Mouse (Mus musculus): ENCODE results near the gene Nphs1.

Nphs1 gene

DNA sequence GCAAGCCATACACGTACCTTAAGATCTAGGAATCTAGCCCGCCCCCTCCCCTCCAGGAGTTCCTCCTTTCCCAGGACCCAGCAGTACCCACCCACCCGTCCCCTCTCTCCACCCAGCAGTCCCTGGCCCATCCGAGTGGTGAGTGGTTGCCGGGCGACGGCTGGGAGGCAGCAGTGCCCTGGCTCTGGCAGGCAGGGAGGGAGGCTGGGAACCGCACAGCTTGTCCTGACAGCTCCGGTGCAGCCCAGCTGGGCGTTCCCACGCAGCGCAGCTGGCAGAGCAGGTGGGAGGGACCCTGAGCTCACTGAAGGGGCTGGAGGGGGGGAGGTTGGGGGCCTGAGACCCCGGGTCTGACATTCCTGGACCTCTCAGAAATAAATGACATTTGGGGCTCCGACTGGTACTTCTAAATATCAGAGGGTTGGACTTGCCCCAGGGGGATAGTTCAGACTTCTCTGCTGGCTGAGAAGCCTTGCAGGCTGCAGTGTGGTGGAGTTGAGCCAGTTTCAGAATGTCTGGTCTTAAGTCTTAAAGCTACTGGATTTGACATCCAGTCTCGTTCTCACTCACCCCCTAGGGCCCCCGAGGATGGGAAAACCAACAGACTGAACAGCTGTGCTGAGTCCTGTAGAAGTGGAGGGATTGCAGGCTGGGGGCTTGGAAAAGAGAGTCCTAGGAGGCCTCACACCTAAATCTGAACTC, at the start of gene Nphs1, which contains the start of gene Kirrel2:
TSS of gene Nphs1 (plus strand) at position 687 of the 702 bp plus-strand sequence.
TSS of gene Kirrel2 (minus strand) at position 62 of the 702 bp plus-strand sequence.
- DNase-seq (ENCODE audit: extremely low spot score, low read depth, low spot score) = no peak

DNA sequence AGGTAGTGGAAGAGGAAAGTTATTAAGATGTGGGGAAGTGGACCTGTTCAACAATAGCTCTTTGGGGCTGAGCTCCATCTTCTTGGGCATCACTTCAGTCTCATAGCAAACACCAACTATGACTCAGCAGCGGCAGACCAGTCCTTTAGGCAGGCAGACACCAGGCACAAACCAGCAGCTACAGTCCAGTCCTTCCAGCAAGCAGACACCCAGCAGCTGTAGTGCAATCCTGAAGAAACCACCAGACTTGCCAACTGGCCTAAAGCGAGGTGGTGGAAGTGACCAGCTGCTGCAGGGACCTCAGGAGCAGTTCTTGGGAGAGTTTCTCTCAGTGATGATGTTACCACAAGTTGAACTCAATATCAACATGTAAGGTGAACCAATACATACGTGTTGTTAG, 49.5 kb upstream of the Nphs1 start:
- DNase-seq (ENCODE audit: extremely low spot score, low read depth, low spot score) = no peak

DNA sequence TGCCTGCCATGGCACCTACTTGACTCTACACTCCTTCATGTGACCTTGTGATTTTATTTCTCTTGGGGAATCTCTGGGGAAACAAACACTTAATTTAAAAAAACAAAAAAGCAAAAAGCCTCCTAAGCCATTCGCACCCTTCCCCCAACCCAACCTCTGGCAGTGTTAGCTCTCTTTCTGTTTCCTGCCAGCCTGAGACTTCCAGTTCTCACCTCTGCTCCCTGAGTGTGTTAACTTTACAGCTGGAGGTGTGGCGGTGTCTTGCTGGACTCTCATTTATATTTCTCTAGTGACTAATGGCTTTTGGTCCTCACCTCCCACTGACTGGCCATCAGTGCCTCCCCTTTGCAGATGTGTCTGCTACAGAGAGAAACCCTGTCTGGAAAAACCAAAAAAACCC, 48.3 kb upstream of the Nphs1 start:
- no peak for DNase-seq (ENCODE audit: extremely low spot score, low read depth, low spot score)

DNA sequence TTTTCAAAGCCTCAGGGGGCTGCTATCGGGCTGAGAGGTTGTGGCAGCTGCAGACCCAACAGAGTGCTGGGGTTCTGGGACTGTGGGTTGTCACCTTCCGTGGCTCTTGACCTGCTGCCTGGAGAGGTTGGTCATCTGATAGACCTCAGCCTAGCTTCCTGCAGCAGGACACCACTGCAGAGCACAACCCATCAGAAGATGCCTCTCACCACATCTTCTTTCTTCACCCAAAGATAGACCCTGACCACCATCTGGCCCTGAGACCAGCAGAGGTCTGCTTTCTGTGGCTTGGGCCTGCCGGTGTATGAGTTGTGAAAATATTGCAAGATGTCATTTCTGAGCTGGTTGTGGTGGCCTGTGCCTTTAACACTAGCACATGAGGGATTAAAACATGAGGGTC, 47.1 kb upstream of the Nphs1 start:
- no peak for DNase-seq (ENCODE audit: extremely low spot score, low read depth, low spot score)

DNA sequence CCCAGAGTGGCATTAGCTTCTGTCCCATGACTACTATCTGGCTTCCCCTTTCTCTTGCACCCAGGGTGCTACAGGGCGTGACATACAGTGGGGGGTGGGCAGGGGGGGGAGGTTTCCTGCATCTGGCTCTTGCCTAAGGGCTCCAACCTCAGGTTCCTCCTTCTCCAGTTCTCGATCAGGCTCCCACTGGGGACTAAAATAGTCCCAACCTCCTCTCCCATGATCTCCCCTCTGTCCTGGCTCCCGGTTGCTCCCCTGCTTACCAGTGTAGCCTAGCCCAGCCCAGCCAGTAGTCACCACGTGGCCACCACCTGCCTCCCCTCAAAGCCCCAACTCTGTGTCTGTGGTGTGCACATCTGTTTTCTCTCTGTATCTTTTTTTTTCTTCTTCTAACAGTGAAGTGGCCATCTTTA, 45.4 kb upstream of the Nphs1 start:
- DNase-seq (ENCODE audit: extremely low spot score, low read depth, low spot score) = no peak

DNA sequence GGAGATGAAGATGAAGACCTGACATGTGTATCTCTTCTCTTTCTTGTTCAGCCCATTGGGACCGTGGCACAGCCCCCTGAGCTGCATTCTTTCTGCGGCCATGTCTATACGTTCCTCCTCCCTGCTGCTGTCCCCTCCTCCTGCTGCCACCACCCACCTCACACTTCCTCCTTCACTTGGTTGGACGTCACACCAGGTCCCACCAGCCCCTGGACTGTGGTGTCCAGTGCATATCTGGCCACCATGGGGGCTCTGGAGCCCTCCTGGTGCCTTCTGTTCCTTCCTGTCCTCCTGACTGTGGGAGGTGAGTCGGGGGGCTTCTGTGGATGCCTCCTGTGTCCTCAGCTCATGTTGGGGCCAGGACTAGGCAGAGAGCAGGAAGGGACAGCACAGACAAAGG, 44.5 kb upstream of the Nphs1 start, which contains the start of gene Tyrobp:
TSS of gene Tyrobp (plus strand) at position 165 of the 400 bp plus-strand sequence.
- DNase-seq (ENCODE audit: extremely low spot score, low read depth, low spot score) = no peak

DNA sequence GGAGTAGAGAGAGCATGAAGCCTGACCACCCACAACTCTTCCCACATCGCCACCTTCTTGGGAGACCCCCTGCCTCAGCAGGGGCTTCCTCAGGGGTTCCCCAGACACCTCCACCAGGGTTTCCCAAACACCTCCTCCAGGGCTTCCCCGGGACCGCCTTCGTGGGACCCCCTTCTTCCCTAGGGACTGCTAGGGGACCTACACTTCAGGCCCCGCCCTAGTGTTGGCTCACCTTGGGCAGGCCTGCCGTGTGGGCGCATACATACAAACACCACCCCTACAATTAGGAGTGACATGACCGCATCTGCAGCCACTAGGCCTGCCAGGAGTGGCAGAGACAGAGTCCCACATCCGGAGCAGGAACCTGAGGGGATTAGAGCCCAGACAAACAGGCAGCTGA, 40.3 kb upstream of the Nphs1 start:
- DNase-seq (ENCODE audit: extremely low spot score, low read depth, low spot score) = no peak

DNA sequence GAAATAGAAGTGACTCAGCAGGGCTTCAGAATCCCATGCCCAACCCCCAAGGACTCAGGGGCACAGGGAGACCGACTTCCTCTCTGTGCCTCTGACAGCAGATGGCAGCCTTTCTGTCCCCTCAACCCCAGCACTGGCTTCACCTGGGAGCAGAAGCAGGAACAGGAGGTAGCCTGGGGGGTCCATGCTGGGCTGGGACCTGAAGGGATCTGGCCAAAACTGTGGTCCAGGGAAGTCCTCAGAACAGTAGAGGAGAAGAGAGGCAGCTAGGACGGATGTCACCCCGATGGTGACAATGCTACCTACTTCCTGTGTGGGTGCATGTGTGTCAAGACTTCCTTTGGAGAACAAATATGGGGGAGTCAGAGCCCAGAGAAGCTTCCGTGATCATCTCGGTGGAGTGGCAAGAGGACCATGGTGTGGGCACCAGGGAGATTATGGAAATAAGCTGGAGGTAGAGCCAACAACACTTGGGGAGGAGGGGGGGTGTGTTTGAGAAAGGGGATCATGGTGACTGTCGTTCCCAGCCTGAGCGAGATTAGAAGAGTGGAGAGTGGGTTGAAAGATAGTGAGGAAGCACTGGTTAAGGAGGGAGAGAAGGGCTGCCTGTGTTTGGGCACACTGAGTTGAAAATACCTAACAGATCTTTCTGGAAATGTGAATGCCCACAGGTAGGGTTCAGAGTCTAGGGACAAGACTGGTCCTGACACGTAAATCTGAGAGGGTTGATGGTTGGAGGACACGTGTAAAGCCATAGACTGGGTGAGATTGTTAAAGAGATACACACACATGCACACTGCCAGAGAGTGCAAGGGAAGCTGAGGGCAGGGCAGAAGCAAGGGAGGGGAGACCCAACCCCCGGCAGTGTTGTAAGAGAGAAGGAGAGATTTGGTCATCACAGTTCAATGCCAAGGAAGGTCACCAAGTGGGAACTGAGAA, 38.3 kb upstream of the Nphs1 start, which contains the start of gene Hcst:
TSS of gene Hcst (minus strand) at position 294 of the 939 bp plus-strand sequence.
- DNase-seq (ENCODE audit: extremely low spot score, low read depth, low spot score) = no peak

DNA sequence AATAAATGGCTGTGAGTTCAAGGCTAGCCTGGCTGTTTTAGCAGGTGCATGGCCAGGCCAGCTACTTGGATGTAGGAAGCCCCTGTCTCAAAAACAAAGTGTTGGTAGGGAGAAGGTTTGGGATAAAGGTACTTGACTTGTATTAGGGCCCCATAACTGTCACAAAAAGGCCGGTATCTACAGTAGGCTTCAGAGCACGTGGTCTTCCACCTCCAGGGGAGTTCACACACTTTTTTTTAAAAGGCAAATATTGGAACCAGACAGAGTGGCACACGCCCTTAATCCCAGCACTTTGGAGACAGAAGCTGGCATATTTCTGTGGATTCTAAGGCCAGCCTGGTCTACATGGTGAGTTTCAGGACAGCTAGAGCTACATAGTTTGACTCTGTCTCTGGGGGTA, 37.4 kb upstream of the Nphs1 start:
- DNase-seq (ENCODE audit: extremely low spot score, low read depth, low spot score) = no peak

DNA sequence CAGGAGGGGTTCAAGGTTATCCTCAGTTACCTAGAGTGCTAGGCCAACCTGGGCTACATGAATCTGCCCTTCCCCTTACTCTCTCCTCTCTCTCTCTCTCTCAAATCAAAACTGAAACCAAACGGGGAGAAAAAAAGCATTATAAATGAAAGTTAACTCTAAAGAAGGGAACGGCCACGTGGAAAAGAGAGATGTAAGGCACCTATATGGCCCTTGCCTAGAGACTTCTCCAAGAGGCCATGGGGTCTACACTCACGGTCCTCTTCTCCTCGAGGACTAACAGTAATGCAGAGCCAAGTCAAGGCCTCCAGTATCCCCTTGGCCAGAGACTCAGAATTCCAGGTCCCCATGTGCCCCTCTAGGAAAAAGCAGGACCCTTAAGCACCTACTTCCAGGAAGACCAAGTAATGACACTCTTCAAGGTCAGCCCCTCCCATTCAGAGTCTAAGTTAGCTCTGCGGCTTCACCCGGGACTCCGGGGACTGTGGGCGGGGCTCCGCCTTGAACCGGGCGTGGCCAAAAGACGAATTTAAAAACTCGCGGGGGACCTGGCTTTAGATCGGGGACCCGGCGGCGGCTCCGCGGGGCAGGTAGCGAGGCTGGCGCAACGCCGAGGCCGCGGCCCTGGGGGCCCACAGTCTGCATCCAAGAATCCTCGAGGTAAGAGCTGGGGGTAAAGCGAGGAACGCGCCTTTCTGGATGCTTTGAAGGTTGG, 36.8 kb upstream of the Nphs1 start, which contains the start of gene Nfkbid:
TSS of gene Nfkbid (plus strand) at position 558 of the 715 bp plus-strand sequence.
- DNase-seq (ENCODE audit: extremely low spot score, low read depth, low spot score) = no peak

DNA sequence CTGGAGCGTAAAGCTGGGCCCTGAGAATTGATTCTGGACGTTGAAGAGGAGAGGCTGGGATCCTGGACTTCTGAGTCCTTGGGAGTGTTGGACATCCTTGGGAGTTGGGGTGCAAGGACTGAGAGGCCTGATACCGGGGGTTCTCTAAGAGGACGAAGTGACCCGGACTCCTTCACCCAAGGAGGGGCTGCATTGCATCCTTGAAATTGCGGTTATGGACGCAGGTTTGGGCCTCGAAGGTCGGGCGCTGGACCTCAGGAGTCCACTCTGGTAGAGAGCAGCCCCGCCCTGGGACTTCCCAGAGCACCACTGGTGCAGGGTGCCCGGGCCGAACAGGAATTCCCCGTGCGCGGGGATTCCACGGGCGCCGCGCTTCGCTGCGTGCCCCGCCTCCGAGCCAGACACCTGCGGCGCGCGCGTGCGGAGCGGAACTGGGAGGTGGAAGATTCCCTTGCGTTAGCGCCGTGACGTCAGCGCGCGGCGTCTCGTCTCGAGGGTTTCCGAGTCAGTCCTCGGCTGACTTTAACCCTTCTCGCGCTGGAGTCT, 36.2 kb upstream of the Nphs1 start:
- peak; percentile 33 for DNase-seq (ENCODE audit: extremely low spot score, low read depth, low spot score)

DNA sequence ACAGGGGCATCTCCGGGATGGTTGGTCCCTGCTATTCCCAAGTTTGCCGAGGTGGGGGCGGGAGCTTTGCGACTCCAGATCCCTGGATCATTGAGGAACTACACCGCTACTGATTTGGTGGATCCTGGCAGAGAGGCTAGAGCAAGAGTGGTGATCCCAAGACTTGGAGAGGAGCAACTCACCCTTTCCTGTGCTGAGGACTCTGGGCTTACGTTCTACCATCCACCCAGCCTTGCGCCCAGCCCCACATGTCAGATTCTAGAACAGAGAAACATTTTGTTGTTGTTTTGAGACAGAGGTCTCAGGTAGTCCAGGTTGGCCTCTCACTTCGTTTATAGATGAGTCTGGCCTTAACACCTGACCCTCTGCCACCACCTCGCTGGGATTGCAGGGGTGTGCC, 35.6 kb upstream of the Nphs1 start:
- no peak for DNase-seq (ENCODE audit: extremely low spot score, low read depth, low spot score)

DNA sequence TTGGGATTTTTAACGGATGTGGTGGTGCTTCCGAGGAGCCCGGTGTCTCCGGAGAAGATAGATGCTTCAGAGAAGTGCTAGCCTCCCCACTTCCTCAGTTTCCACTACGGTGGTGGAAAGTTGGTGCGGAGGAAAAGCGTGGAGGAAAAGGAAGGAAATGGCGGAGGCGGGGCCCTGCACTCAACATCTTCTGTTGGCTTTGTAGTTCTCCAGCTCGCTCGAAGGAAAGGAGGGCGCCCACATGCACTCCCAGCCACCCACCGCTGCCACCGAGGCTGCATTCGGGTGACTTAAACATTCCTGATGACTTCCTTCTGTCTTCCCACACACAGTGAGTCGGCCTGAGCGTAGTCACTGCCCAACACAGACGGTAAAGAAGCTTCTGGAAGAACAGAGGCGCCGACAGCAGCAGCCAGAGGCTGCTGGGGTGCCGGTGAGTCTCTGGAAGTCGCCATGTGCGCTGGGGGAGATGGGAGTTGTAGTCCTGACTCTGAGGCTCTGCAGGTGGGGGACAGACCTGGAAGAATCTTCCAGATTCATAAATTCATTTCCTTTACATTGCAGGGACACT, 35.0 kb upstream of the Nphs1 start:
- DNase-seq (ENCODE audit: extremely low spot score, low read depth, low spot score) = no peak

DNA sequence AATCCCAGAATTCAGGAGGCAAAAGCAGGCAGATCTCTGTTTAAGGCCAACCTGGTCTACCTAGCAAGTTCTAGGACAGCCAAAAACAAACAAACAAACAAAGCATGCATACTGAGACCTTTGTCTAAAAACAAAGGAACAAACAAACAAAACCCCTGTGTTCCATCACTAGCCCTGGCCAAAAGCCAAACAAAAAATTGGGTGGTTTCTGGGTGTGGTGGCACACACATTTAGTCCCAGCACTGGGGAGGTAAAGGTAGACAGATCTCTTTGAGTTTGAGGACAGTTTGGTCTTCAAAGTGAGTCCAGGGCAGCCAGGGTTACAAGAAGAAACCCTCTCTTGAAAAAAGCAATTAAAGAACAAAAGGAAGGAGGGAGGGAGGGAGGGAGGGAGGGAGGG, 28.8 kb upstream of the Nphs1 start:
- no peak for DNase-seq (ENCODE audit: extremely low spot score, low read depth, low spot score)

DNA sequence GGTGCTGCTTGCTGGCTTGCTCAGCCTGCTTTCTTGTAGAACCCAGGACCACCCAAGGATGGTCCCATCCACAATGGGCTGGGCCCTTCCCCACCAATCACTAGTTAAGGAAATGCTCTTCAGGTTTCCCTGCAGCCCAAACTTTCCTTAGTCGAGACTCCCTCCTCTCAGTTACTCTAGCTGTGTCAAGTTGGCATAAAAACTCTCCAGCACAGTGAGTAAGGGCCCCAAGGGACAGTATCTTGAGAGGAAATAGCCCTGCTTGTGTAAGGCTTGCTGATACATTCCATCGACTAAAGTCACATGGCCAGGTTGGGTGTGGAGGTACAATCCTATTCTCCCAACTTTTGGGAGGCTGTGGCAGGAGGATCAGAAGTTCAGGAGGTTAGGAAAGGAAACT, 27.9 kb upstream of the Nphs1 start:
- DNase-seq (ENCODE audit: extremely low spot score, low read depth, low spot score) = no peak

DNA sequence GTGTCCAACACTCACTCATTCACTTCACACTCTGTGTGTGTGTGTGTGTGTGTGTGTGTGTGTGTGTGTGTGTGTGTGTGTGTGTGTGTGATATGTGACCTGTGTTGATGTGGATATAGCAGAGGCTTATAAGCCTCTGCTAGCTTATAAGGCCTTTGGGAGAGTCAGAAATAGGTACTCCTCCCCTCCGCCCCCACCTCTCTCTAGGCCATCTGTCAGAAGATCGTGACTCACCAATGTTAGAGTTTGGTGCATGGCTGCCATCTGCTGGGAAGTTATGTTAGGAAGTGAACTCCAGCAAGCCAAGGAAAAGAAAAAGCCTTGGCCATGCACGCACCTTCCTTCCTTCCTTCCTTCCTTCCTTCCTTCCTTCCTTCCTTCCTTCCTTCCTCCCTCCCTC, 26.3 kb upstream of the Nphs1 start:
- no peak for DNase-seq (ENCODE audit: extremely low spot score, low read depth, low spot score)

DNA sequence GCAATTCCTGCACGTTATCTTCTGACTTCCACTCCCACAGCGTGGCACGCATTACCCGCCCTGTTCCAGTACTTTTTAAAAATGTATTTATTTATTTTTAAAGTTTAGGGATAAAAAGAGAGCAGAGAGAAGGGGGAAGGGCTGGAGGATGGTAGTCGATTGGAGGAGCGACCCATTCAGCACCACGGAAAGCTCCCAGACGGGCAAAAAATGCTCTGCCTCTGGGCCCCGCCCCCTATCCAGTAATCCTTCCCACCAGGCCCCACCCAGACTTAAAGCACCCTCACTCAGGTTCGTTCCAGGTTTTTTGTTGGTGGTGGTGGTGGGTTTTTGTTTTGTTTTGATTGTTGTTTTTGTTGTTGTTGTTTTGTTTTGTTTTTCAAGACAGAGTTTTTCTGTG, 23.9 kb upstream of the Nphs1 start:
- DNase-seq (ENCODE audit: extremely low spot score, low read depth, low spot score) = no peak

DNA sequence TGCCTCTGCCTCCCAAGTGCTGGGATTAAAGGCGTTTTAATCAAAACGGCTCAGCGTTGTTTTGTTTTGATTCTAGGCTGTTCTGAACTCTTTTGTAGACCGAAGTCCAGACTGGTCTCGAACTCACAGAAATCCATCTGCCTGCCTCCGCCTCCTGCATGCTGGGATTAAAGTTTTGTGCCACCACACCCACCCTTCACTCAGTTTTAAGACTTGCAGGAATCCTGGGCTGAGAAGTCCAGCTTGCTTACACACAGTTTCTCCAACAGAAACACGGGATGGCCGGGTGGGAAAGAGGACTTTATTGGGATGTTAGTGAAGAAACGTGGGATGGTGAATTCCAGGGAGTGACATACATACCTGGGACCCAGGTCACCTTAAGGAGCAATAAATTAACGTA, 23.4 kb upstream of the Nphs1 start:
- no peak for DNase-seq (ENCODE audit: extremely low spot score, low read depth, low spot score)

DNA sequence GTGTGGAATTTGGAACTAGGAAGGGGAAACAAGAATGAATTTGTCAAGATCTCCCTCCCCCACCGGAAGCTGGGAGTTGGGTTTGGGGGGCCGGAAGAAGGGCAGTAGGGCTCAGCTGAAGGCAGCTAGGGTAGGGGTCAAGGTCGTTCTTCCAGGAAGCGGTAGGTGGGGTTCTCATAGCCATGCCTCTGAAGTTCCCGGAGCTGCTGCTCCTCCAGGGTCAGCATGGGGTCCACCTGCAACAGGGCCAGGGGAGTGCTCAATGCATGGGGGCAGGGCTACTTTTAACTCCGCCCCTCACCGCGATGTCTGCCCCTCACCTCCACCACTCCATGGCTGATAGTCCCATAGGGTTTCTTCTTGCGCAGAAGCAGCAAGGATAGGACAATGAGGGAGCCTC, 23.0 kb upstream of the Nphs1 start:
- no peak for DNase-seq (ENCODE audit: extremely low spot score, low read depth, low spot score)

DNA sequence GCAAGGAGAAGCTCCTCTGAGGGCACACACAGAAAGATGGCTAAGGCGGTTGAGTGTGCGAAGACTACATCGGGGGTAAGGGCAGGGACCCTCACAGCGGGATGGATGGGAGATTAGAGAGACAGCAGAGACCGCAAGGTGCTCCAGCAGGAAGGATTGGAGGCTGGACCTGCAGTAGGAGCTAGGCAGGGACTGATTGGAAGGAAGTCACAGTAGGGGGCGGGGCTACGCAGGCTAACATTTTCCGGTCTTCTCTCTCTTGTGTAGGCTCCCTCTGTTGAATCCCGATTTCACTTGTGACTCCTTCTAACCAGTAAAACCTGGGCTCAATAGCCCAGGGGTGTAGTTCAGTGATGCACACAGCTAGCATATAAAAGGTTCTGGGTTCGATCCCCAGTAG, 21.2 kb upstream of the Nphs1 start:
- DNase-seq (ENCODE audit: extremely low spot score, low read depth, low spot score) = no peak

DNA sequence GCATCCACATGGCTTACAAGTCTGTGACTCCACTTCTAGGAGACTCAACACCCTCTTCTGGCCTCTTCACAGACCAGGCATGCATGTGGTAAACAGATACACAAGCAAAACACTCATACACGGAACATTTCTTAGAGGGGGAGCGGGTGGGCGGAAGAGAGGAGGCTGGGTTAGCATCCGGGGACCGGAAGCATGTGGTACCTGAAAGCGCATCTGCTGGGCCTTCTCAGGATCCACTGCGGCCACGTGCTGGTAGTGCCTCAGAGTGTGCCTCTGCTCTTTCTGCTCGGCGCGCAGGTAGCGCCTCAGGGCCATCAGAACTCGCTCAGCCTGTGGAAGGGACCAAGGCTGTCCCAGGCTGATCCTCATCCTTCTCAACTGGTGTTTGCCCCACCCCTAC, 18.4 kb upstream of the Nphs1 start:
- no peak for DNase-seq (ENCODE audit: extremely low spot score, low read depth, low spot score)
